Mouse (Mus musculus): ENCODE data around the gene Plvap.
A peak's percentile ranks its signal among the peaks of the same experiment; 100 is the strongest.
"Not testable (repeated sequence)": the region's sequence is repeated elsewhere in the genome, so short reads cannot be mapped to it uniquely, and the experiment has no call there.

Gene Plvap

GRCm38 (mm10) chr8:71526272-71526671 lies 14.7 kb upstream of the Plvap start:
- no peak for ATAC-seq (ENCODE audit: low TSS enrichment)

GRCm38 (mm10) chr8:71525226-71526050 lies 13.9 kb upstream of the Plvap start, which contains the start of gene Ccdc194:
Gene Ccdc194, minus strand, starts transcription at chr8:71525711.
- no peak for ATAC-seq (ENCODE audit: low TSS enrichment)

GRCm38 (mm10) chr8:71521634-71522033 lies 10.1 kb upstream of the Plvap start:
- ATAC-seq (ENCODE audit: low TSS enrichment), result peak; percentile 96

GRCm38 (mm10) chr8:71519037-71519825 lies 7.7 kb upstream of the Plvap start:
- ATAC-seq (ENCODE audit: low TSS enrichment), result not testable (repeated sequence)

- ATAC-seq (ENCODE audit: low TSS enrichment), result no peak
Observed at GRCm38 (mm10) chr8:71516786-71517185, 5.2 kb upstream of the Plvap start.

- ATAC-seq (ENCODE audit: low TSS enrichment), result no peak
Observed at GRCm38 (mm10) chr8:71515043-71515442, 3.5 kb upstream of the Plvap start.

- ATAC-seq (ENCODE audit: low TSS enrichment), result no peak
Observed at GRCm38 (mm10) chr8:71513018-71513754, 1.6 kb upstream of the Plvap start.

- no peak for ATAC-seq (ENCODE audit: low TSS enrichment)
Observed at GRCm38 (mm10) chr8:71509316-71509715, 2.2 kb downstream of the Plvap start.

GRCm38 (mm10) chr8:71507589-71508104 lies 3.9 kb downstream of the Plvap start:
- ATAC-seq (ENCODE audit: low TSS enrichment), result peak; percentile 94

GRCm38 (mm10) chr8:71505979-71506378 lies 5.6 kb downstream of the Plvap start:
- no peak for ATAC-seq (ENCODE audit: low TSS enrichment)

GRCm38 (mm10) chr8:71505326-71505725 lies 6.2 kb downstream of the Plvap start:
- ATAC-seq (ENCODE audit: low TSS enrichment), result no peak

GRCm38 (mm10) chr8:71504349-71504748 lies 7.2 kb downstream of the Plvap start:
- no peak for ATAC-seq (ENCODE audit: low TSS enrichment)

GRCm38 (mm10) chr8:71498816-71499690 lies 12.5 kb downstream of the Plvap start:
- no peak for ATAC-seq (ENCODE audit: low TSS enrichment)

GRCm38 (mm10) chr8:71497881-71498501 lies 13.6 kb downstream of the Plvap start:
- 0 out of 2 replicates have a peak, but pooled peaks have one; percentile 19 for ATAC-seq (ENCODE audit: low TSS enrichment)

GRCm38 (mm10) chr8:71497077-71497645 lies 14.4 kb downstream of the Plvap start:
- ATAC-seq (ENCODE audit: low TSS enrichment), result no peak

- ATAC-seq (ENCODE audit: low TSS enrichment), result 0 out of 2 replicates have a peak, but pooled peaks have one; percentile 10
Observed at GRCm38 (mm10) chr8:71496481-71496880, 15.1 kb downstream of the Plvap start.

GRCm38 (mm10) chr8:71495811-71496210 lies 15.7 kb downstream of the Plvap start:
- ATAC-seq (ENCODE audit: low TSS enrichment), result no peak

- ATAC-seq (ENCODE audit: low TSS enrichment), result peak; percentile 60
Observed at GRCm38 (mm10) chr8:71495039-71495438, 16.5 kb downstream of the Plvap start.

GRCm38 (mm10) chr8:71488454-71488853 lies 23.1 kb downstream of the Plvap start:
- ATAC-seq (ENCODE audit: low TSS enrichment), result peak; percentile 78

Measured in frontal cortex, adult (tissue).